Mouse (Mus musculus) olfactory bulb, adult 2 months (tissue): ENCODE measurements around the gene Tbx6. TPM values are rescaled to one million over a fixed set of nuclear protein-coding genes. Genes with fewer than 3 reads are reported as not detected.
A peak's percentile ranks its signal among the peaks of the same experiment; 100 is the strongest.
"Not testable (repeated sequence)": the region's sequence is repeated elsewhere in the genome, so short reads cannot be mapped to it uniquely, and the experiment has no call there.

ENCODE experiments used
- H3K27ac ChIP-seq: fragments of 200-500 bp; 2 replicates; pipeline ENCODE4 v1.5.1; 2012; ENCODE audit warnings: low read depth, low read length; ENCODE audit not compliant: insufficient read depth
- H3K4me1 ChIP-seq: fragments of 200-500 bp; 2 replicates; pipeline ENCODE4 v1.6.1; 2012; ENCODE audit warnings: low read length; ENCODE audit not compliant: control insufficient read depth, insufficient read depth
- H3K4me3 ChIP-seq: fragments of 200-500 bp; 2 replicates; pipeline ENCODE4 v1.5.1; 2012; ENCODE audit warnings: mild to moderate bottlenecking, low read depth, low read length, moderate library complexity; ENCODE audit not compliant: insufficient read depth
- CTCF ChIP-seq: fragments of 200-500 bp; IDR thresholded peaks from 2 replicates; pipeline ENCODE4 v1.5.1; 2012; ENCODE audit warnings: low read depth, mild to moderate bottlenecking, low read length, moderate library complexity; ENCODE audit not compliant: insufficient read depth
- POLR2A ChIP-seq: fragments of 200-500 bp; IDR thresholded peaks from 2 replicates; pipeline ENCODE4 v1.6.1; 2012; ENCODE audit warnings: mild to moderate bottlenecking, low read depth, low read length, moderate library complexity; ENCODE audit not compliant: insufficient read depth
- WGBS: fragments of 180-500 bp; shearing (Covaris S2); methylation state at CpG from one replicate; pipeline ENCODE4 v1.1.7; 2018; 5-methylcytosine and 5-hydroxymethylcytosine counted together
- polyA plus RNA-seq: library from polyadenylated mRNA; stranded (reverse); fragments of >200 nt; gene quantifications from 2 replicates; pipeline ENCODE4 v1.2.4, GENCODE M21; 2012; ENCODE audit warnings: low replicate concordance; ENCODE audit not compliant: missing spikeins, insufficient read depth, insufficient read length

Gene Tbx6
- polyA plus RNA-seq, 1 experiment: not detected

DNA sequence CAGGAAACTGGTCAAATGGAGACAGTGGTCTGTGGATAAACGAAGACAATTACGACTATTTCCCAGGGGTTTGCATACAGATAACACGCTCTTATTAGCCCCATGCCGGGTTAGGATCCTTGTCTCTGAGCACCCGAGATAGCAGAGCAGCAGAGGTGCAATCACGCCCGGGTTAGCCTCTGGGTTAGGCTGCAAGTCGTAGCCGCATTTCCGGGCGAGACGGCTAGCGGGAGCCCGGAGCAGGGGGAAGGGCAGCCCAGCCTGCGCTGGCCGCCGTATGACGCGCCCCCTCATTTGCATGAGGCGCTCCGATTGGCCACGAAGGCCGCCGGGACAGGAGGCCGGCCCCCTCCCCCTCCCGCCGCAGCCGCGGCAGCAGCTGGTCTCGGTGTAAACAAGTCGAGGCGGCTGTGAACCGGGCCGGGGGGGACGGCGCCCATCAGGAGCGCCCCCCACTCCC is 4.7 kb upstream of the Tbx6 start, which contains the start of gene Ypel3:
TSS of gene Ypel3 (plus strand) at position 358 of the 460 bp plus-strand sequence.
- WGBS: under 1% methylated on average over 36 of the region's 37 CpGs
- Histone ChIP-seq H3K4me1 (peaks cover 28% of the 10 kb centered on the region), H3K27ac (peak within 1 kb of the TSS; percentile 86), H3K4me3 (peak within 1 kb of the TSS; percentile 68)
- TF ChIP-seq CTCF (no peak), POLR2A (peak; percentile 87)

GRCm38 (mm10) chr7:126777476-126777875 is 3.8 kb upstream of the Tbx6 start:
- peak overlapping the region; percentile 68 for H3K4me3 ChIP-seq
- TF ChIP-seq CTCF (no peak), POLR2A (no peak)
- WGBS: 28% methylated on average over 10 of the region's 10 CpGs
- peaks cover 28% of the 10 kb centered on the region for H3K4me1 ChIP-seq
- peak overlapping the region; percentile 54 for H3K27ac ChIP-seq

- Histone ChIP-seq H3K4me3 (peak overlapping the region; percentile 68), H3K27ac (0 out of 2 replicates have a peak overlapping the region, but pooled peaks have one; percentile 14), H3K4me1 (peaks cover 28% of the 10 kb centered on the region)
- WGBS: 72% methylated on average over 3 of the region's 3 CpGs
- TF ChIP-seq POLR2A: no peak
- no peak for TF ChIP-seq CTCF
Measured at GRCm38 (mm10) chr7:126778147-126778546, 3.1 kb upstream of the Tbx6 start.

DNA sequence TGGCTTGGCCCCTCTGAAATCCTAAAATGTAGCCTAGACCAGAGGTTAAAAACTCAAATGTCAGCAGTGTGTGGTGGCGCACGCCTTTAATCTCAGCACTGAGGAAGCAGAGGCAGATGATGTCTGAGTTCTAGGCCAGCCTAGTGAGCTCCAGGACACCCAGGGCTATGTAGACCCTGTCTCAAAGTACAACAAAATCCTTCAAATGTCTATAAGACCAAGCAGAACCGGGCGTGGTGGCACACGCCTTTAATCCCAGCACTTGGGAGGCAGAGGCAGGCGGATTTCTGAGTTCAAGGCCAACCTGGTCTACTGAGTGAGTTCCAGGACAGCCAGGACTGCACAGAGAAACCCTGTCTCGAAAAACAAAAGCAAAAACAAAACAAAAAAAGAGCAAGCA is 2.2 kb upstream of the Tbx6 start:
- WGBS: 90% methylated on average over 7 of the region's 7 CpGs
- not testable (repeated sequence) for H3K27ac ChIP-seq, H3K4me3 ChIP-seq
- H3K4me1 ChIP-seq: peaks cover 28% of the 10 kb centered on the region

- Histone ChIP-seq H3K4me1 (peaks cover 27% of the 10 kb centered on the region), H3K4me3 (peak overlapping the region; percentile 35), H3K27ac (peak overlapping the region; percentile 55; the same call in 1 of the 2 replicates)
- no peak for TF ChIP-seq POLR2A
- TF ChIP-seq CTCF: peak; percentile 81
- WGBS: under 1% methylated on average over 21 of the region's 21 CpGs
Measured at GRCm38 (mm10) chr7:126779983-126780970, 1.0 kb upstream of the Tbx6 start.

- H3K4me1 ChIP-seq: peaks cover 21% of the 10 kb centered on the region
- WGBS: 58% methylated on average over 11 of the region's 11 CpGs
- no peak overlapping the region for H3K4me3 ChIP-seq
- no peak for TF ChIP-seq CTCF
- no peak for TF ChIP-seq POLR2A
- H3K27ac ChIP-seq: no peak overlapping the region
Measured at GRCm38 (mm10) chr7:126781661-126782370, 533 bp downstream of the Tbx6 start.

DNA sequence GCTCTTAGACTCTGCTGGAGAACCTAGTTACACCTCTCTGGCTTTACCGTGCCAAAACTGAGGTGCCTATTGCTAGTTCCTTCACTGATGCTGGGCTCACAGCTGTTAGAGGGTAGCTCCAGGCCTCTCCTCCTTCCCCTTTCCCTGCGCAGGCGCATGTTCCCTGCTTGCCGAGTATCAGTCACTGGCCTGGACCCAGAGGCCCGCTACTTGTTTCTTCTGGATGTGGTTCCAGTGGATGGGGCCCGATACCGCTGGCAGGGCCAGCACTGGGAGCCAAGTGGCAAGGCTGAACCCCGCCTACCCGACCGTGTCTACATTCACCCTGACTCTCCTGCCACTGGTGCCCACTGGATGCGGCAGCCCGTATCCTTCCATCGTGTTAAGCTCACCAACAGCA is 1.4 kb downstream of the Tbx6 start:
- TF ChIP-seq POLR2A (no peak), CTCF (no peak)
- WGBS: 77% methylated on average over 13 of the region's 13 CpGs
- Histone ChIP-seq H3K4me3 (no peak overlapping the region), H3K27ac (no peak overlapping the region), H3K4me1 (peaks cover 17% of the 10 kb centered on the region)

- Histone ChIP-seq H3K27ac (no peak overlapping the region), H3K4me3 (no peak overlapping the region), H3K4me1 (peaks cover 11% of the 10 kb centered on the region)
- WGBS: 84% methylated on average over 7 of the region's 7 CpGs
- no peak for TF ChIP-seq CTCF
- no peak for TF ChIP-seq POLR2A
Measured at GRCm38 (mm10) chr7:126784469-126784868, 3.2 kb downstream of the Tbx6 start.

DNA sequence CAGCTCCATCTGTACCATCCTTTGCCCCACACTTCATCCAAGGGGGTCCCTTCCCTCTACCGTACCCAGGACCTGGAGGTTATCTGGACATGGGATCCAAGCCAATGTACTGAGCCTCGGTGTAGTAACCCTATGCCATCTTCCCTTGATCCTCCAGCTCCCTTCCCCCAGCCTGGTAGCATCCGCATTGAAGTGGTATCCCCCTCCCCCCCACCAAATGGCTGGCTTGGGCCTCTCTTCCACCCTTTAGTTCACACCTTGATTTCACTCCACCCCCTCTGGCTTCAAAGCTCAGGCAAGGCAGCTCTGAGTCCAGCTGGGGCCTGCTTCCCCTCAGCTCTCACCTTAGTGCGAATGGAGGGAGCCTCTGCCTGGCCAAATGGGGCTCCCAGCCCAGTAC is 3.8 kb downstream of the Tbx6 start:
- no peak overlapping the region for H3K27ac ChIP-seq
- TF ChIP-seq POLR2A: no peak
- no peak for TF ChIP-seq CTCF
- no peak overlapping the region for H3K4me3 ChIP-seq
- WGBS: 83% methylated on average over 4 of the region's 4 CpGs
- H3K4me1 ChIP-seq: peaks cover 9% of the 10 kb centered on the region

DNA sequence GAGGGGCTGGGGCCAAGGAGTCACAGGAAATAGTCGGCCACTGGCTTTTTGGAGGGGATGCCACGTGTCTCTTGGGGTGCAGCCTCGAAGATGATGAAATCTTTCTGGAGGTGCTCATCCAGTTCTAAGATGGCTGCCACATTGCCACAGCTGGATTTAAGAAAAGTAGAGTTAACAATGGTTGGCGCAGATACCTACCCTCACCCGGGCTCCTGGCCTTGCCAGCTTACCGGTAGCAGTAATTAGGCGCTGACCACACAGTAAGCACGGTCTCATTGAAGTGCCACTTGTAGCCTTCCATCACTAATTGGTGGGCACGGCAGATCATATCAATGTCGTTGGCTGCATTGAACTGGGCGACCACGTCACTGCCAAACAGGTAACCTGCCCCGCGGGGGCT is 4.9 kb downstream of the Tbx6 start:
- Histone ChIP-seq H3K4me1 (peaks cover 3% of the 10 kb centered on the region; the same call in 1 of the 2 replicates), H3K4me3 (no peak overlapping the region), H3K27ac (no peak overlapping the region)
- WGBS: 82% methylated on average over 14 of the region's 14 CpGs
- TF ChIP-seq POLR2A (no peak), CTCF (no peak)
